Mouse (Mus musculus) embryo, embryonic 9.5 days (tissue): ENCODE data around the gene Igsf21.

Experiments
- DNase-seq: peaks from one replicate; pipeline ENCODE4 v3.0.0-alpha.2; 2017; ENCODE audit errors: extremely low spot score

Igsf21 gene

DNA sequence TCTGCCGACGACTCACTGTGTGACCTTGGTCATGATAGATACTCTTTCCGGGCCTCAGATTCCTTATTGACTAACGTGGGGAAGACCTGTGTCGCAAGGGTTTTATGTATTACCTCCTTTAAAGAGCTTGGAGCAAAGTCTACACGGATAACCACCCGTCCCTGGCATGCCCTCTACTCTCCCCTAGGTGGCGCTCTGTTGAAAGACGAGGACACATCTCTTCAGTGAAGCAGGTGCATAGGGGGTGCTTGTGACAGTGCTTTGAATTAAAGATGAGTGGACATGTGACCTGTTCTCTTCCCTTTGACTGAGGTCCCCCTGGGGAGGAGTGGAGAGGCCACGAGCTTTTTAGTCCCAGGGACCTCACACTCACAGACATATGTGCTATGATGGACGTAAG lies 194.0 kb downstream of the Igsf21 start:
- DNase-seq, result no peak

DNA sequence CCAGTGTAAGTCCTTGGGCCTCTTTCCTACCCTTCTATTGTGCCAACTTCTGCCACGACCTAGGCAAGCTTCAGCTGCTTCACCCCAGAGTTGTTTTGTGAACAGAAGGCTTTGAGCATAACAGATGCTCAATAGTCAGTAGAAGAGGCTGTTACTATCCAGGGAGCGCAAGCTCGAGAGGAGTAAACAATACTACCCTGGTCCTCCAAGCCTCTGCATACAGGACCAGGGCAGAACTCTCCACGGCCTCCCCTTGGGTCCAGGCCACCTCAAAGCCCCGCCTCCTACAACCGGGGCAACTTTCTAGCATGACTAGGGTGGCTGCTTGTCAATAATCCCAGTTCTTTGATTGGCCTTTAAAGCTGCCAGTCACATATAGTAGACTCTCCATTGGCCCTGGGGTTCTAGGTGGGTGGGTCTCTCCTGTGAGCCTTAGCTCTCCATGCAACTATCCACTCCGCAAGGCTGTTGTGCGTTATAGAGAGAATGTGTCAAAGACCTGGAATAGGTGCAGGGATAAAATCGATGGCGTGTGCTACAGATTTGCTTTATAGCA lies 198.7 kb downstream of the Igsf21 start:
- no peak for DNase-seq

DNA sequence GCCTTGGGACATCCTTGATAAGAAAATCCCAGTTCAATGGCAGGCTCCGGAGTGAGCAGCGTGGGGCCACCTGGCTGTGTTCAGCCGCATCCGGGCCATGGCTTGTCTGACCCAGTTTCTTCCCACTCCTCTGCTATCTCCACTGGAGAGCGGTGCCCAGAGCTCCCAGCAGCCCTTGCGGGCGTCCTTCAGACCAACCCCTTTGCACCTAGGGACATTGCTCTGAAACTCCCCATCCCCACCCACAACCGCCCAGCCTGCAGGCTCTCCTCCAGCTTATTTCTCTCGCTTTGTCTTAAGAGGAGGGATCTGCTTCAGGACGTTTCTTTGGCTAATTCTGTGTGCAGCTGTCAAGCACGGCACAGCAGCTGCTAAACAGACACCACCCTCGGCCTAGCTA lies 202.6 kb downstream of the Igsf21 start:
- no peak for DNase-seq

- DNase-seq, result no peak
These were observed 207.8 kb downstream of the Igsf21 start for GRCm38 (mm10) chr4:140038586-140039411.

GRCm38 (mm10) chr4:140037784-140038387 lies 208.7 kb downstream of the Igsf21 start:
- DNase-seq, result peak; percentile 45

- no peak for DNase-seq
These were observed 211.4 kb downstream of the Igsf21 start for GRCm38 (mm10) chr4:140035232-140035631.

DNA sequence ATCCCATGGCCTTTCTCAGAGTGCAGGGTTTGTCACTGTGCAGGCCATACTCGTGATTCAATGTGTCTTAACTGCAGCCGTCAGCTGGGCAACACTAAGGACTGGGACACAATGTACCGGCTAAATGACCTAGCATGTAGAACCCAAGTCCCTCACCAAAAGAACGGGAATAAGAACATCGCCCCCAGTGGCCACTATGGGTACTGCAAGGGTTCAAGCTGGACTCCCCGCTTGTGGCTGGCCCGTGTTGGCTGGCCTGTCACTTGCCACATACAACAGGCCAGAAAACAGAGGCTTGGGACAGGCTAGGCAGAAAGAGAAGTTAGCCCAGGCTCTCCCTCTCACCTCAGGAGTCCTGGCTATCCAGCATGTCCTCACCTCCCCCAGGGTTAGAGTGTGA lies 213.2 kb downstream of the Igsf21 start:
- DNase-seq, result peak; percentile 74

GRCm38 (mm10) chr4:140030415-140030814 lies 216.2 kb downstream of the Igsf21 start:
- peak; percentile 75 for DNase-seq

DNA sequence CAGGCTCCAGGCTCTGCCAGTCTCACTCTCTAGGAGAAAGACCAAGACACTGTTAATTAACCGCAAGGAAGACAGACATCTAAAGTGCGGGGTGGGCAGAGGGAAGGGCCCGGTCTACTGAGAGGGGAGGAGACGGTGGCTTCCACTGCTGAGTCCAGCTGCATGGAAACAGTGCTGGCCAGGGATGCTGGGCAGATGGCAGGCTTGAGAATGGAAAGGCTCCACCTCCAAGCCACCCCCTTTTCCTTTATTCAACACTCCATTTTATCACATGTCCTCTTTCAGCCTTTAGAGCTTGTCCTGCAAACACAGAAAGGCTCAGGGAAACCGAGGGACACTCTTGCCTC lies 216.6 kb downstream of the Igsf21 start:
- no peak for DNase-seq

DNA sequence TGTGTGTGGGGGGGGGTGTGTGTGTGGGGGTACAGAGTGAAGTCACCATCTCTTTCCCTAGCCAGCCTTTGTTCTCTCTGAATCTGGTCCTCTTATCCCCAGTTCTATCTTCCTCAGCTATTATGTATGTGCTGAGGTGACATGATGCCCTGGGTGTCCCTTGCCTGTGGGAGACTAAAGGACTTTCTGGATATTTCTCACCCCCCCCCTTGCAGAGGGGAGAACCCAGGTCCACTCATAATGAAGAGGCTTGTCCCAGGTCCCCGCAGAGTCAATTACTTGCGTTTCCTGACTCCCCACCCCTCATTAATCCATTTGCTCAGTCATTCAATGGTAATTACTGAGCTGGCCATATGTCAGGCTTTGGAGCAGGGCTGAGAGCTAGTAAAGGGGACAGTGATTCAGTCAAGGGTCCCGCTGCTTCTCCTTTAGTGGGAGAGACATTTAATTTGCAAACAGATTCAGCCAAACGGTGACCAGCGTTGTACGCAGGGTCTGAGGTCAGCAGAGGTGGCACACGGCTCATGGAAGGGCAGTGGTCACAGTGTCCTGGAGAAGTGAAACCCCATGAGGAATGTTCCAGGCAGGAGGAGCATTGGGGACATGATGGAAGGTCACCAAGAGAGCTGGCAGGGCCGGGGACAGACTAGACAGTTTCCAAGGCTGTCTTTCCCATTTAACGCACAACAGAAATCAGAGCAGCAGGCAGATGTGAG lies 217.1 kb downstream of the Igsf21 start:
- DNase-seq, result no peak

GRCm38 (mm10) chr4:140023833-140024232 lies 222.8 kb downstream of the Igsf21 start:
- no peak for DNase-seq

GRCm38 (mm10) chr4:140015916-140016315 lies 230.7 kb downstream of the Igsf21 start:
- no peak for DNase-seq

DNA sequence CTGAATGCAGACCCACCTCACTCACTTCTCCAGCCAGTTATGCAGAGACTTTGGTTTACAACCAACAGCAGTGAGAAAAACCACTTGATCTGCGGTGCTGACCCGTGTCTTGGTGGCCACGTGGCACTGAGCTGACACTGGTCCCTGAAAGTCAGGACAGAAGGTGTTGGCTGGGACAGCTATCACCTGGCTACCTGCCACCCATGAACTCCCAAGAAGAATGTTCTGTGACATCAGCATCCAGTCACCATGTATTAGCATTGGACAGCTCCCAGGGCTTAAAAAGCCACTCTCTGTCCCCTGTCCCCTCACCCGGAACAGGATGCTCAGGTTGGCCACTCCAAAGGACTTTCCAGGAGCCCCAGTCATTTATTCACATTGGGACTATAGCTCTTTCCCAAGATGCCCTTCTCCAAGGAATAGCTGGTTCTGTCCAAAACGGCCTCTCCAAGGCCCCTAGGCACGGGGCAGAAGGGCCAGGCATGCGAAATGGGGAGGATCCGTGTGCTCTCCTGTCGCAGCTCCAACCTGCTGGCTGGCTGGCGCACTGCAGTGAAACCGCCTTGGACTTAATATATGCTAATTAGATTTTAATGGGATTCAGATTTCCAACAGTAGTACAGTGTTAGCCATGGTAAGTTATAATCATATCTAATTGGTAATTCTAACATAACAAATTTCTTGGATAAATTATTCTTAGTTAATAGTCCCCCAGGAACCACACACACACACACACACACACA lies 235.7 kb downstream of the Igsf21 start:
- no peak for DNase-seq

GRCm38 (mm10) chr4:140004932-140005331 lies 241.7 kb downstream of the Igsf21 start:
- no peak for DNase-seq

- peak; percentile 72 for DNase-seq
These were observed 242.4 kb downstream of the Igsf21 start for GRCm38 (mm10) chr4:140004170-140004569.

DNA sequence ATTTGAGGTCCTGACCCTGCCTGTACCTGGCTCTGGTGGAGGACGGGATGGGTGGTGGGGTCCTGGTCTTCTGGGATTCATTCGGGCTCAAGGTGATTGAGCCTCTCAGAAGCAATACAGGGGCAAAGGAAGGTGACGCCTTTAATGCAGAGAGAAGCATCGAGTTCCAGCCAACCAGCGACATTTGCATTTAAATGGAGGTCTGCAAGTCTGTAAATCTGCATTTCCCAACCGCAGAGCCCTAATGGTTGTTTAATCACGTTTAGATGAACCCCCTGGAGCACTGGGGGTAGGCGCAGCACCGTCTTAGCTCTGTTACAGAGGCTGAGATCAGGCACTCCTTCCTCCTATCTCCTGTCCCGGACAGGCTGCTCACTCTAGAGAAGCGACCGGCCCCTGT lies 244.5 kb downstream of the Igsf21 start:
- DNase-seq, result no peak

DNA sequence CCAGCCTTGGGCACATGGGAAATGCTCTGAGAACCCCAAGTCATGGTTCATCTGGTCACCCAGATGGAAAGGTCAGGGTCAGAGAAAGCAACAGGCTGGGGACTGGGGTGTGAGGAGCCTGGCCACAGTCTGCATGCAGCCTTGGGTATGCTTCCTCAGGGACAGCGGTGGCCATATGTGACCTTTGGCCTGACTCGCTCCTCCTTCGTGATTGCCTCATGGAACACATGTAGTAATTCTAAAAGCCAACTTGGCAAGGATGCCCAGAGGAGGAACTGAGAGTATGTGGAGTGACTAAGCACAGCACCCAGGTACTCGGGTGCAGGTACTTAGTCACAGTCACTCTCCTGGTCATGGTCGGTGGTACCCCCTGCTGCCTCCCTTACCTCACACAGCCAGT lies 245.7 kb downstream of the Igsf21 start:
- no peak for DNase-seq

DNA sequence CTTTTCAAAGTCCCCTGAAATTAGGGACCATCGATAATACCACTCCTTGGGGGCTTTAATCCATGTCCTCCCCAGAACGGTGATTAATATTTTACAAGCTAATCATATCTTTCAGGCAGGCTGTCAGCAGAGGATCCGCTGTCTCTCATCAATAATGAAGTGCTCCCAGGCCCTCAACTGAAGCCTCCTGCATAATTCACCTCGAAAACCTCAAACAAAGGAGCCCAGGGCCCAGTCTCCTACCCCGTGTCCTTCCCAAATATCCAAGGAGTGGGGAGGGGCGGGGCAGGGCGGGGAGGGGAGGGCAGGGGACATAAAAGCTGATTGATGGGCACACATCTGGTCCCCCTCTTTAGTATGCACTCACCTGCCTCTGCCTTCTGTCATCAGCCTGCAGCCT lies 247.6 kb downstream of the Igsf21 start:
- DNase-seq, result no peak

DNA sequence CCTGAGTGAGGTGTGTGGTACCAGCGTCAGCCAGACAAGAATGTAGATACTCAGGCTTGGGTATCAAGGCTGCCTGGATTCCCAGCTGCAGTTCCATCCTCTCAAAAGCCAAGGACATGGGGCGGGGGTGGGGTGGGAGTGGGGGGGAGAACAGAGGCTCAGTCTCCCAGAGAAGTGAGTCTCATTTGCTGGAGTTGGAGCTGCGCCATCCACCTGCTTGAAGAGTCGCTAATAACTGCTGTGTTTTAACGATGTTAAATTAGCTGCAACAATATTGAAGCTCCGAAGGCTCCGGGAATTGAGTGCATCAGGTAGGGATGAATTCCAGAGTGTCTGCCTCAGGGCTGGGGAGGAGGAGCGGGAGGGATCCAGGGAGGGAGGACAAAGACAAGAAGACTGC lies 250.9 kb downstream of the Igsf21 start:
- no peak for DNase-seq

DNA sequence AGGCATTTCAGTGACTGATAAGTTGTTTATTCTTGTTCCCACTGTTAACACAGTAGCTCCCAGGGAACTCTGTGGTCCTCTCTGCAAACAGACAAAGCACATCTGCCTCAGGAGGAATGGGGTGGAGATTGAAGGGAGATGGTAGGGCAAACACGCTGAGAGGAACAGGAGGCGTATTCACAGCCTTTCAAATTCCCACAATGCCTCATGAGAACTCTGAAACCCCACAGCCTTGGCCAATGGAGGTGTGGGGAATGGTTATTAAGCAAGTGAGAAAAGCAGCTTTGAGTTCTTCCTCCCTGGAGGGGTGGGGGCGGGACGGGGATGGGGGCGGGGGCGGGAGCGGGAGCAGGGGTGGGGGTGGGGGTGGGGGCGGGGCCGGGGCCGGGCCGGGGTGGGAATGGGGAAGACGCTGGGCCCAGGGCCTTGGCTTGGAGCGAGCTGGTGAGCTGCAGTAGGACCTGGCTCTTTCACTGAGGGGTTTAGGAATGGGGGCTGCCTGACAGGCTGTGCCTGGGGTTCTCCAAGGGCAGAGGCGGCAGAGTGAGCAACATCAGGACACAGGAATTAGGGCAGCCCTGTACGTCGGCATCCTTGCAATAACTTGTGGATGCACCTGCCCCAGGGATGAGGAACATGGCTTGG lies 253.4 kb downstream of the Igsf21 start:
- DNase-seq, result peak; percentile 57

- DNase-seq, result no peak
These were observed 259.7 kb downstream of the Igsf21 start for GRCm38 (mm10) chr4:139986913-139987312.
